Mouse (Mus musculus): Measurements from ENCODE around the gene Gpc6.

DNA sequence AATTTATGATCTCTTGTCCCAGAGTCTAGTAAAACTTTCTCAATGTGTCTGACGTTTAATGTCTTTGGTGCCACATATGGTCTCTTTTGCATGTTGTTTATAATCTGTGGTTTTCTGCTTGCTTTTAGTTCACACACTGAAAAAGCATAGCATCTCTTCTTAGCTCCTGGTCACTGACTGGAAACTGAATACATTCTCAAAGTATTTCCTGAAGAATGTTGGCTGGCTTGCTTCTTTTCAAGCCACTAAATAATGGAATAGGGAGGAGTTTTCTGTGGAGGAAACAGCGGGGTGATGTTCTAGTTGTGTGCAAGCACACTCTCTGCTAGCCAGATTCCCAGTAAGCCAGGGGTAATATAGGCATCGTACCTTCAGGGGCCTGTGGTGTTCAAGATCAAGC lies 502.7 kb downstream of the Gpc6 start:
- TF ChIP-seq POLR2A (IDR thresholded peaks at IDR 0.05; ENCODE audit: control insufficient read depth in 1 of 2, insufficient read depth in 1 of 2, low read depth in 1 of 2, low read length in 2 of 2, poor library complexity in 1 of 2), result no peak
- TF ChIP-seq TAL1 (IDR thresholded peaks at IDR 0.05; ENCODE audit: low read length), result no peak
- no peak for TF ChIP-seq CTCF (IDR thresholded peaks at IDR 0.05 in 2 of 3, conservative IDR thresholded peaks at IDR 0.05 in 1 of 3; ENCODE audit: control insufficient read depth in 1 of 3, insufficient read depth in 1 of 3, low read depth in 2 of 3, low read length in 3 of 3, poor library complexity in 1 of 3, severe bottlenecking in 1 of 3)
- no peak for TF ChIP-seq ZKSCAN1 (IDR thresholded peaks at IDR 0.05; ENCODE audit: low read depth, low read length)
